Mouse (Mus musculus) frontal cortex, adult (tissue): ENCODE results near the gene D430042O09Rik.

ENCODE experiments used
- ATAC-seq: cut with Nextera tagmentation; 2 replicates; pipeline ENCODE4 v1.9.2; 2017; ENCODE audit warnings: mild to moderate bottlenecking, moderate library complexity, mixed read lengths; ENCODE audit not compliant: low TSS enrichment

D430042O09Rik gene

DNA sequence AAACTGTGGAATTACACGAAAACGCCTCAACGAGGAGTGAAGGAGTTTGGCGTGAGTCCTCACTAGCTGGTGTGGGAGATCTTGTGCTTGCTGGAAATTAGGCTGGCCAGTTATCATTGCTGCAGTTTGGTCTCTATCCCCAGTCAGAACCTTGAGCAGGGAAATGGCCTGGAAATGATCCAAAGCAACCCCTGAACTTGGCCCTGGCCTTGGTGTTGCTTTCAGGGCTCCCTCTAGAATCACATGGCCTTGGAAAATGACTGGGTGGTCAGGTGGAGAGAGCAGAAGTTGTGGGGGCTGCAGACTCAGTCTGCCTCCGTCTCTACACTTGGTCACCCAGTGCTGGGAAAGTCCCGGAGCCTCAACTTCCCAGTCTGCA is 164.5 kb downstream of the D430042O09Rik start:
- peak; percentile 28; the same call in 1 of the 2 replicates for ATAC-seq

GRCm38 (mm10) chr7:125872874-125873273 is 165.2 kb downstream of the D430042O09Rik start:
- no peak for ATAC-seq

DNA sequence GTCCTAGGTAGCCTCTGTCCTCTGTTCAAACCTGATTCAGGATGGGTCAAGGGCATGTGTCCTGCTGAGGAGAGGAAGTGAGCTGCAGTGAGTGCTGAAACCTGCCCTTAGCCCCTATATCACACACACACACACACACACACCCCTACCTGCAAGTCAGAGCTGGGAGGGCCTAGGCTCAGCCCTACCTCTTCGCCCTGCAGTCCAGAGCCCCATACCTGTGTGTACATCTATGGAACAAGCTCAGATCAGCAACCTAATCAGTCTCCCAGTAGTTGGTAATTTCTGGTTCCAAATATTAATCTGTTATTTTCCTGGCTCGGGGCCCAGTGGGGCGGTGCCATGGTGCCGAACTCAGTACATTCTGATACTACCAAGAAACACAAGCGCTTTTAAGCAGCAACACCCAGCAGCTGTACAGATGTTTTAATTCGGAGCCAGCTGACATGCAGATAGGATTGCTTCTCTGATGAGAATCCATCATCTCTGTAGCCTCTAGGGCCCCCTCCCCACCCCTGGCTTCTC is 166.3 kb downstream of the D430042O09Rik start:
- ATAC-seq, result no peak

- no peak for ATAC-seq
Observed at GRCm38 (mm10) chr7:125878040-125878439, 170.4 kb downstream of the D430042O09Rik start.

GRCm38 (mm10) chr7:125883232-125883631 is 175.5 kb downstream of the D430042O09Rik start:
- no peak for ATAC-seq

DNA sequence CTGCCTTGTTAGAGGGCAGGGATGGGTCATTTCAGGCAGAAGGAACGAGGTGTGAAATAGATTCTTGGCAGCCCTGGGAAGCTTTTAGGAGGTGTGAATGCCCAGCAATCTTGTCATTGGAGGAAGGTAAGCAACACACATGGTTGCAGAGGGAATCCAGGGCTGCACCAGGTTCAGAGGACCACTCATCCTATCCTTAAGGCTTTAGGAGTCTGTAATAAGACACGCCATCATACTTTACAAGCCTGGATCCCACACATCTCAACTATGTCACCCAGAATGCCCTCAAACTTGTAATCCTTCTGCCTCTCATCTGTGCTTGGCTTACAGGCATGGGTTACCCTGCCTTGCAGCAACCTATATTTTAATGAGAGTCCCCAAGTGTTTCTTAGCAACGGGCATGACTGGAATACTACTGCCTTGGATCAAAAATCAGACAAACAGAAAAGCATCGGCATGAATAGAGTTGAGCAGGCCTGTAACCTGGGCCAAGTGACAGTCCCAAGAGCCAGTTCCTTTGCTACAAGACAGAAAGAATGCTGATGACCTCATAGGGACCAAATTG is 178.5 kb downstream of the D430042O09Rik start:
- ATAC-seq, result no peak

DNA sequence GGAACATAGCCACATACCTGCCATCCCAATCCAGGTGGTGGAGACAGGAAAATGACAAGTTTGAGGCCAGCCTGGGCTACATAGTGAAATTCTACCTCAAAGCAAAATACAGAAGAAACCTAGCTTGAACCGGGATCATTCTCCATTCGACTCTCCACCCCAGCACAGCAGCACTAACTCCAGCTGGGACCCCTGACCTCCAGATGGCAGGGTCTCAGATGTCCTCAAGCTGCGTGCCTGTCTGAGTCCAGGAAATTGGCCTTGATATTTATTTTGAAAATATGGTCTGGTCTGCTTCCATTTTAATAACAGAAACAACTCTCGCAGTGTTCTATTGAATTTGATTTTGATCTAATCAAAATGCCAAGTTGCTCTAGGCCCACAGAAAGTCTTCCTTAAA is 179.4 kb downstream of the D430042O09Rik start:
- ATAC-seq, result no peak

GRCm38 (mm10) chr7:125887761-125888160 is 180.1 kb downstream of the D430042O09Rik start:
- peak; percentile 80 for ATAC-seq

DNA sequence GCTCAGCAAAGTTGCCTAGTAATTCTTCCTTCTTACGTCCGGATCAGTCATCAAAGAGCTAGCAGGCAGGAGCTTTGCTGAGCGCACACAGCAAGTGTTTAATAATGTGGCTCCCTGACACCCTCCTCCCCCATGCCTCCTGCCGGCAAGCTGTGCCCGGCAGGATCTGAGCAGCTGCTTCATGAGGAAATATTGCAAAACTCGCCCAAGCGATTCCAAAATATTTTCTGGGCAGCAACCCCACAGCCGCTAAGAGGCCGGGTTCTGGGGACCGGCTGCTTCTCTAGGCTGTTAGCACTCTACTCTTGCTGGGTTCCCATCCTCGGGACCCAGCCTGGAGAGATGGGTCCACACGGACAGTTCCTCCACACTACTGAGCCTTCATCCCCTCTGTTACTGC is 180.7 kb downstream of the D430042O09Rik start:
- ATAC-seq, result peak; percentile 87

DNA sequence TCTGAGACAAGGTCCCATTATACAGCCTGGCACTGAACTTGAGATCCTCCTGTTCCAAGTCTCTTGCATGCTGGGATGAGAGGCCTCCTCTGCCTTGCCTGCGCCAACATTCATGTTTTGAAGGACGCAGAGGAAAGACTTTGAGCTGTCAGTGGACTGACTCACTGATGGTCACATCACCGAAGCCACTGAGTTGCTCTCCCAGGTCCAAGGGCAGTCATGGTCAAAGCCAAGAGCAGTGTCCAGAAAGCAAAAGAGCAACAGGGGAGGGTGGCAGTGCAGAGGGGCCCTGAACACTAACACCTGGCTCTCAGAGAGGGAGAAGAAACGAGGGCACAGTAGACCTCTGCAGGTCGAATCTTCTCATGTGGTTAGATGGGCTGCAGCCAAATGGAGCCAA is 185.9 kb downstream of the D430042O09Rik start:
- ATAC-seq, result no peak

GRCm38 (mm10) chr7:125897059-125897458 is 189.4 kb downstream of the D430042O09Rik start:
- 0 out of 2 replicates have a peak, but pooled peaks have one; percentile 29 for ATAC-seq

- ATAC-seq, result peak; percentile 89
Observed at GRCm38 (mm10) chr7:125899036-125899435, 191.3 kb downstream of the D430042O09Rik start.

DNA sequence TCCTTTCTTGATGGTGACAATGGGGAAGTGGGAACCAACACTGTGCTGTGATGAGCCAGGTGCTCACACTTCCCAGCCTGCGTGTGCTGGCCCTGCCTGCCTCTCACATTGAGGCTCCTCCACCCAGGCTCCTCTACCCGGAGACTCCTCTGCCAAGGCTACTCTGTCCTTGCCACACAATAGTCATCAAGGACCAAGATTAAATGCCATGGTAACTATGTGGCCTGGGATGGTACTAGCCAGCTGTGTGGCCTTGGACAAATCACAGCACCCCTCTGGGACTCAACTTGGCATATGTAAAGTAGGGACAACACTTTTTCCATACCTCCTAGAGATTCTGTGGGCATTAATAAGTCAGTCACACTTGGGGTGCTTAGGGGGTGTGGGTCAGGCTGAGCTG is 192.2 kb downstream of the D430042O09Rik start:
- ATAC-seq, result no peak

- peak; percentile 26 for ATAC-seq
Observed at GRCm38 (mm10) chr7:125900386-125901161, 192.9 kb downstream of the D430042O09Rik start.

- ATAC-seq, result no peak
Observed at GRCm38 (mm10) chr7:125920801-125921200, 213.1 kb downstream of the D430042O09Rik start.

DNA sequence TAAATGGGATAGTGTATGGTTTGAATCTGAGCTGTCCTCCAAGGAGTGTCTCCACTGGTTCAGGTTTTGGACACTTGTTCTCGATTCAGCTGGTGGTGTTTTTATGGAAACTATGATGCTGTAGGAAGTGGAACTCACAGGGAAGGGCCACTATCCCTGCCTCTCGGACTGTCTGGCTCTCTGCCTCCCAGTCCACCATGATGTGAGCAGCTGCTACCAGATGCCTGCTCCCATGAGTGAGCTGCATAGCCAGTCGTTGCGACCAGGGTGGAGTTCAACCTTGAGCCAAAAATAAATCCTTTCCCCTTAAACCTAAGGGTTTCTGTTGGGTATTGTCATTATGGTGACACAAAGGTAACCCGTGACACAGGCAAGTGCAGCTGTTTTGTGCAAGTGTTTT is 216.4 kb downstream of the D430042O09Rik start:
- ATAC-seq, result no peak
